Mouse (Mus musculus) hindbrain, embryonic 12.5 days (tissue): ENCODE measurements at regions not wholly inside any gene's neighbourhood (a gene's known extent, or its start where the extent isn't known, plus 50 kb on each side); places are given as distances from the start of the nearest gene placed in this dataset.
"Not testable (repeated sequence)": the region's sequence is repeated elsewhere in the genome, so short reads cannot be mapped to it uniquely, and the experiment has no call there.

ENCODE experiments used
- ATAC-seq: fragments of 200-750 bp; cut with Nextera tagmentation; 2 replicates; pipeline ENCODE4 v1.8.0; 2017; ENCODE audit warnings: moderate TSS enrichment; ENCODE audit not compliant: low FRiP score
- H3K27ac ChIP-seq: fragments of 300-500 bp; sonication (generic); 2 replicates; pipeline ENCODE4 v1.5.1; 2016; ENCODE audit warnings: mild to moderate bottlenecking
- H3K27me3 ChIP-seq: fragments of 300-500 bp; sonication (generic); 2 replicates; pipeline ENCODE4 v1.6.1; 2016; ENCODE audit warnings: mild to moderate bottlenecking
- H3K36me3 ChIP-seq: fragments of 300-500 bp; sonication (generic); 2 replicates; pipeline ENCODE4 v1.6.1; 2016; ENCODE audit warnings: mild to moderate bottlenecking
- H3K4me1 ChIP-seq: fragments of 300-500 bp; sonication (generic); 2 replicates; pipeline ENCODE4 v1.6.1; 2016
- H3K4me2 ChIP-seq: fragments of 300-500 bp; sonication (generic); replicated peaks from 2 replicates; pipeline ENCODE4 v1.6.1; 2016; ENCODE audit warnings: mild to moderate bottlenecking
- H3K4me3 ChIP-seq: fragments of 300-500 bp; sonication (generic); 2 replicates; pipeline ENCODE4 v1.5.1; 2016; ENCODE audit warnings: mild to moderate bottlenecking
- H3K9ac ChIP-seq: fragments of 300-500 bp; sonication (generic); 2 replicates; pipeline ENCODE4 v1.6.1; 2016; ENCODE audit warnings: mild to moderate bottlenecking, moderate library complexity
- H3K9me3 ChIP-seq: fragments of 300-500 bp; sonication (generic); replicated peaks from 2 replicates; pipeline ENCODE4 v1.6.1; 2016; ENCODE audit warnings: mild to moderate bottlenecking
- WGBS: fragments of 180-500 bp; shearing (Covaris S2); methylation state at CpG from one replicate; pipeline ENCODE4 v1.1.7; 2016; 5-methylcytosine and 5-hydroxymethylcytosine counted together

GRCm38 (mm10) chr15:38413329-38413728 is 988.0 kb downstream of the 4930447A16Rik start:
- Histone ChIP-seq H3K36me3 (no peaks in the 10 kb centered on the region), H3K27ac (no peak overlapping the region), H3K4me2 (no peak overlapping the region), H3K4me3 (no peak overlapping the region), H3K9me3 (no peaks in the 10 kb centered on the region), H3K27me3 (no peaks in the 10 kb centered on the region), H3K4me1 (no peaks in the 10 kb centered on the region), H3K9ac (no peak overlapping the region)
- ATAC-seq, result no peak
- 88% methylated on average over 6 of the region's 6 CpGs for WGBS

GRCm38 (mm10) chr15:38414318-38415090 is 989.1 kb downstream of the 4930447A16Rik start:
- Histone ChIP-seq H3K4me3 (no peak overlapping the region), H3K36me3 (no peaks in the 10 kb centered on the region), H3K9ac (no peak overlapping the region), H3K27ac (no peak overlapping the region), H3K4me2 (no peak overlapping the region), H3K27me3 (no peaks in the 10 kb centered on the region), H3K9me3 (no peaks in the 10 kb centered on the region), H3K4me1 (no peaks in the 10 kb centered on the region)
- no peak for ATAC-seq
- WGBS, result 76% methylated on average over 8 of the region's 8 CpGs

- no peak overlapping the region for H3K27ac ChIP-seq
- 75% methylated on average over 2 of the region's 2 CpGs for WGBS
- no peak overlapping the region for H3K4me2 ChIP-seq
- ATAC-seq, result no peak
- no peaks in the 10 kb centered on the region for H3K4me1 ChIP-seq
- no peak overlapping the region for H3K4me3 ChIP-seq
- H3K36me3 ChIP-seq, result no peaks in the 10 kb centered on the region
- no peak overlapping the region for H3K9ac ChIP-seq
- H3K27me3 ChIP-seq, result no peaks in the 10 kb centered on the region
- no peaks in the 10 kb centered on the region for H3K9me3 ChIP-seq
Measured at GRCm38 (mm10) chr15:38415091-38415486, 989.7 kb downstream of the 4930447A16Rik start.

GRCm38 (mm10) chr15:38419621-38420020 is 994.3 kb downstream of the 4930447A16Rik start:
- no peaks in the 10 kb centered on the region for H3K9me3 ChIP-seq
- no peak overlapping the region for H3K4me2 ChIP-seq
- no peak overlapping the region for H3K9ac ChIP-seq
- H3K27me3 ChIP-seq, result no peaks in the 10 kb centered on the region
- no peak for ATAC-seq
- H3K4me1 ChIP-seq, result no peaks in the 10 kb centered on the region
- no peak overlapping the region for H3K4me3 ChIP-seq
- H3K27ac ChIP-seq, result no peak overlapping the region
- no peaks in the 10 kb centered on the region for H3K36me3 ChIP-seq
- WGBS, result 64% methylated on average over 7 of the region's 7 CpGs

GRCm38 (mm10) chr15:38420784-38421183 is 995.4 kb downstream of the 4930447A16Rik start:
- 41% methylated on average over 3 of the region's 3 CpGs for whole genome bisulfite sequencing
- no peak overlapping the region for H3K4me2 ChIP-seq
- ATAC-seq, result no peak
- no peaks in the 10 kb centered on the region for H3K4me1 ChIP-seq
- H3K27me3 ChIP-seq, result no peaks in the 10 kb centered on the region
- no peak overlapping the region for H3K9ac ChIP-seq
- no peak overlapping the region for H3K27ac ChIP-seq
- no peak overlapping the region for H3K4me3 ChIP-seq
- no peaks in the 10 kb centered on the region for H3K36me3 ChIP-seq
- no peaks in the 10 kb centered on the region for H3K9me3 ChIP-seq

GRCm38 (mm10) chr15:38422741-38423140 is 997.4 kb downstream of the 4930447A16Rik start:
- no peak for ATAC-seq
- WGBS, result 79% methylated on average over 6 of the region's 6 CpGs
- no peaks in the 10 kb centered on the region for H3K27me3 ChIP-seq
- H3K4me3 ChIP-seq, result no peak overlapping the region
- H3K9ac ChIP-seq, result no peak overlapping the region
- H3K4me2 ChIP-seq, result no peak overlapping the region
- no peaks in the 10 kb centered on the region for H3K9me3 ChIP-seq
- no peak overlapping the region for H3K27ac ChIP-seq
- no peaks in the 10 kb centered on the region for H3K36me3 ChIP-seq
- no peaks in the 10 kb centered on the region for H3K4me1 ChIP-seq

- Histone ChIP-seq H3K4me3 (no peak overlapping the region), H3K4me1 (no peaks in the 10 kb centered on the region), H3K4me2 (no peak overlapping the region), H3K9me3 (no peaks in the 10 kb centered on the region), H3K27me3 (no peaks in the 10 kb centered on the region), H3K27ac (no peak overlapping the region), H3K36me3 (no peaks in the 10 kb centered on the region), H3K9ac (no peak overlapping the region)
- no peak for ATAC-seq
- WGBS, result 80% methylated on average over 4 of the region's 4 CpGs
Measured at GRCm38 (mm10) chr15:38425506-38425905, 1000.2 kb downstream of the 4930447A16Rik start.

GRCm38 (mm10) chr15:38427966-38428365 is 1002.6 kb downstream of the 4930447A16Rik start:
- Histone ChIP-seq H3K4me2 (no peak overlapping the region), H3K36me3 (no peaks in the 10 kb centered on the region), H3K27me3 (no peaks in the 10 kb centered on the region), H3K9me3 (no peaks in the 10 kb centered on the region), H3K9ac (no peak overlapping the region), H3K4me3 (no peak overlapping the region), H3K27ac (no peak overlapping the region), H3K4me1 (no peaks in the 10 kb centered on the region)
- ATAC-seq, result no peak
- 71% methylated on average over 1 of the region's 1 CpGs for WGBS

- H3K27ac ChIP-seq, result no peak overlapping the region
Measured at GRCm38 (mm10) chr15:38431668-38432067, 1006.3 kb downstream of the 4930447A16Rik start.

GRCm38 (mm10) chr15:38433386-38433785 is 1008.0 kb downstream of the 4930447A16Rik start:
- no peaks in the 10 kb centered on the region for H3K36me3 ChIP-seq
- no peak overlapping the region for H3K4me2 ChIP-seq
- peaks cover 3% of the 10 kb centered on the region; the same call in 1 of the 2 replicates for H3K9me3 ChIP-seq
- H3K27me3 ChIP-seq, result no peaks in the 10 kb centered on the region
- H3K9ac ChIP-seq, result no peak overlapping the region
- no peaks in the 10 kb centered on the region for H3K4me1 ChIP-seq
- H3K4me3 ChIP-seq, result no peak overlapping the region
- H3K27ac ChIP-seq, result no peak overlapping the region
- ATAC-seq, result no peak
- WGBS, result 88% methylated on average over 7 of the region's 7 CpGs

More at GRCm38 (mm10) chr15:38431668-38432067, 1006.3 kb downstream of the 4930447A16Rik start:
- no peak overlapping the region for H3K4me3 ChIP-seq
- 82% methylated on average over 2 of the region's 2 CpGs for WGBS
- no peak overlapping the region for H3K4me2 ChIP-seq
- H3K4me1 ChIP-seq, result no peaks in the 10 kb centered on the region
- no peak overlapping the region for H3K9ac ChIP-seq
- H3K36me3 ChIP-seq, result no peaks in the 10 kb centered on the region
- H3K9me3 ChIP-seq, result peaks cover 3% of the 10 kb centered on the region; the same call in 1 of the 2 replicates
- H3K27me3 ChIP-seq, result no peaks in the 10 kb centered on the region
- ATAC-seq, result no peak

GRCm38 (mm10) chr15:38434239-38434638 is 1008.9 kb downstream of the 4930447A16Rik start:
- ATAC-seq, H3K27me3 ChIP-seq, H3K4me2 ChIP-seq, H3K4me1 ChIP-seq, H3K27ac ChIP-seq, H3K9ac ChIP-seq, H3K9me3 ChIP-seq, H3K36me3 ChIP-seq, H3K4me3 ChIP-seq: not testable (repeated sequence)
- WGBS, result 88% methylated on average over 2 of the region's 2 CpGs
